32 mouse cellular contexts compared by ENCODE assay signal in genomic region chr17:83176146-83176545, GRCm38 (mm10). TPM values are rescaled to one million over a fixed set of nuclear protein-coding genes. Genes with fewer than 3 reads are reported as not detected.
DNase-seq lines count a peak whose midpoint lies in the region; ATAC-seq and TF ChIP-seq lines count a peak whose summit lies in the region.
"Had no signal": no experiment of that assay in that cellular context is flagged by ENCODE, and none has a peak within 500 bp of the region (broad histone marks: within the 10 kb centered on the region; RNA-seq: fewer than 3 reads in every experiment).

No protein-coding gene starts in this region.

- no peak overlapping the region for H3K4me3 ChIP-seq in kidney, adult 2 months (ENCODE audit: insufficient read depth, low read depth, low read length)
- H3K4me3 ChIP-seq in kidney, postnatal 0 days (replicated peaks; ENCODE audit: low read depth, low read length) = no peak overlapping the region
- H3K4me3 ChIP-seq: embryonic facial prominence, embryonic 10.5 days; embryonic facial prominence, embryonic 15.5 days; forebrain, embryonic 12.5 days; hindbrain, embryonic 10.5 days; hindbrain, embryonic 15.5 days; layer of hippocampus, adult 2 months; left cerebral cortex, adult 2 months; limb, embryonic 12.5 days; midbrain, embryonic 13.5 days; neural tube, embryonic 13.5 days had no signal

- no peak for ATAC-seq in kidney, postnatal 0 days (replicated peaks; ENCODE audit: low FRiP score, low read depth)
- ATAC-seq: activated CD4-positive, CD25-positive, alpha-beta regulatory T cell, adult 4 months; forebrain, postnatal 0 days; inflammation-experienced regulatory T-cells, adult 6 months; liver, postnatal 0 days; lung, postnatal 0 days; midbrain, embryonic 13.5 days had no signal

- TF ChIP-seq POLR2A in kidney, adult 2 months (IDR thresholded peaks at IDR 0.05; ENCODE audit: low read depth, low read length) = no peak

- no peaks in the 10 kb centered on the region for H3K9me3 ChIP-seq in kidney, postnatal 0 days (replicated peaks; ENCODE audit: low read length)

- peaks cover 3% of the 10 kb centered on the region; the same call in 1 of the 2 replicates for H3K4me1 ChIP-seq in kidney, adult 2 months (ENCODE audit: control insufficient read depth, insufficient read depth, low read length)
- H3K4me1 ChIP-seq in kidney, postnatal 0 days (replicated peaks; ENCODE audit: insufficient read depth, low read length) = peaks cover 22% of the 10 kb centered on the region
- H3K4me1 ChIP-seq: embryonic facial prominence, embryonic 15.5 days had no signal

- no peak overlapping the region for H3K27ac ChIP-seq in kidney, adult 2 months (ENCODE audit: insufficient read depth, low read depth, low read length)
- H3K27ac ChIP-seq in kidney, postnatal 0 days = peak overlapping the region; percentile 51; the same call in 1 of the 2 replicates
- H3K27ac ChIP-seq: embryonic facial prominence, embryonic 10.5 days; embryonic facial prominence, embryonic 15.5 days; forebrain, embryonic 12.5 days; hindbrain, embryonic 15.5 days; layer of hippocampus, adult 2 months; left cerebral cortex, adult 2 months; limb, embryonic 12.5 days; macrophage; midbrain, embryonic 13.5 days; neural tube, embryonic 13.5 days had no signal

- H3K36me3 ChIP-seq in kidney, adult 2 months (ENCODE audit: control insufficient read depth, insufficient read depth, low read length) = no peaks in the 10 kb centered on the region
- H3K36me3 ChIP-seq in kidney, postnatal 0 days (ENCODE audit: insufficient read depth, low read length) = no peaks in the 10 kb centered on the region
- H3K36me3 ChIP-seq: embryonic facial prominence, embryonic 10.5 days; embryonic facial prominence, embryonic 15.5 days; forebrain, embryonic 12.5 days; hindbrain, embryonic 10.5 days; hindbrain, embryonic 15.5 days; limb, embryonic 12.5 days; midbrain, embryonic 13.5 days; neural tube, embryonic 13.5 days had no signal

- DNase-seq in adrenal gland, postnatal 10 days = peak; percentile 45
- DNase-seq in adrenal gland, adult 8-10 months = no peak
- peak; percentile 19 for DNase-seq in kidney, adult 2 months
- DNase-seq in kidney, adult 8-10 months = no peak
- no peak for DNase-seq in kidney, postnatal 0 days (ENCODE audit: low spot score)
- no peak for DNase-seq in kidney, postnatal 36 days
- DNase-seq in skeletal muscle tissue, adult 2 months (ENCODE audit: low read depth, low spot score) = peak; percentile 69
- DNase-seq: adrenal gland, postnatal 36 days; cerebellum, adult 8-10 months; cerebellum, postnatal 25 days; forebrain, postnatal 0 days; heart, postnatal 14 days; kidney, postnatal 10 days; liver, postnatal 0 days; right cerebral cortex, postnatal 4 days had no signal

- TF ChIP-seq CTCF in kidney, adult 2 months (conservative IDR thresholded peaks at IDR 0.05; ENCODE audit: insufficient read depth, insufficient read length, low read depth, low read length) = no peak
- TF ChIP-seq CTCF in kidney, postnatal 0 days (IDR thresholded peaks at IDR 0.05; ENCODE audit: low read depth) = no peak

- H3K27me3 ChIP-seq in kidney, adult 2 months (replicated peaks; ENCODE audit: control insufficient read depth, insufficient read depth, low read length) = no peaks in the 10 kb centered on the region
- no peaks in the 10 kb centered on the region for H3K27me3 ChIP-seq in kidney, postnatal 0 days (ENCODE audit: insufficient read depth, low read length)
- H3K27me3 ChIP-seq: CH12.LX; forebrain, embryonic 12.5 days; hindbrain, embryonic 15.5 days had no signal

- no peak overlapping the region for H3K4me2 ChIP-seq in kidney, postnatal 0 days (ENCODE audit: low read length)
- H3K4me2 ChIP-seq: embryonic facial prominence, embryonic 15.5 days; forebrain, embryonic 12.5 days; hindbrain, embryonic 15.5 days; limb, embryonic 12.5 days; liver, embryonic 11.5 days; midbrain, embryonic 13.5 days; neural tube, embryonic 13.5 days had no signal

- 78% methylated on average over 4 of the region's 4 CpGs for WGBS in kidney, adult 2 months
- WGBS in kidney, postnatal 0 days = 78% methylated on average over 4 of the region's 4 CpGs

- no peak overlapping the region for H3K9ac ChIP-seq in kidney, postnatal 0 days (ENCODE audit: low read depth, low read length)
- H3K9ac ChIP-seq: embryonic facial prominence, embryonic 15.5 days; forebrain, embryonic 12.5 days; forebrain, postnatal 0 days; hindbrain, embryonic 15.5 days; limb, embryonic 12.5 days; liver, postnatal 0 days; midbrain, embryonic 13.5 days; neural tube, embryonic 13.5 days had no signal

RNA-seq across cellular contexts. Expression of gene Pkdcc, which starts 38.9 kb away (rescaled TPM):
- 100 to 1,000 TPM in 1 of 2 experiments, 10 to 100 TPM in 1; 95.0 to 101 TPM for total RNA-seq in adrenal gland, postnatal 10 days (2021)
- total RNA-seq in adrenal gland, adult 8-10 months (2022) = 100 to 1,000 TPM in 2 of 4 experiments, 10 to 100 TPM in 2; 43.0 to 255 (median 85.3) TPM
- polyA plus RNA-seq in kidney, adult 2 months (2012; rRNA removed) = 42.6 and 44.8 TPM in 2 replicates
- 28.5 and 29.1 TPM in 2 replicates for polyA plus RNA-seq in kidney, postnatal 0 days (2015; fragmentation: Nextera tagmentation; extraction: Ambion mirVana)
- total RNA-seq: megakaryocyte-erythroid progenitor cell, adult 5-6 weeks had no signal

Comparison
In these comparisons a context has a peak if more than half of its experiments do, and no peak if none do; other contexts are left out.
1. DNase-seq: peak in adrenal gland, postnatal 10 days (single experiment), kidney, adult 2 months (single experiment) and skeletal muscle tissue, adult 2 months (single experiment); none in adrenal gland, adult 8-10 months (single experiment), kidney, adult 8-10 months (0 of 2), kidney, postnatal 0 days (single experiment) and kidney, postnatal 36 days (0 of 2).